Mouse (Mus musculus): ENCODE results near the gene Tpx2.
A peak's percentile ranks its signal among the peaks of the same experiment; 100 is the strongest.

Tpx2 gene

DNA sequence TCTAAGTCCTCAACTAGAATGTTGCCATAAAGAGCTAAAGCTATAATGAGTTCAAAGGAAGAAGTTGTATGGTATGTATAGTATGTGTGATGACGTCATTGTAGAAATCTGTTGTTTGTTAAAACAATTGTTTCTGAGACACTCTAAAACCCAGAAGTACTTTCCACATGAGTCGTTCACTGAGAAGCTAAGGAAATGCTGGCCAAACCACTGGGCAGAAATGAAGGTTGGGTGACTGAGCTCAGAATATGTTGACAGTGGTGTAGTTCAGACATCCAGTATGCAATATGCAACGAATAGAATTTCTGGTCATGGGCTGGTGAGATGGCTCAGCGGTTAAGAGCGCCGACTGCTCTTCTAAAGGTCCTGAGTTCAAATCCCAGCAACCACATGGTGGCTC lies 15.6 kb downstream of the Tpx2 start:
- DNase-seq (ENCODE audit: low spot score) = no peak

GRCm38 (mm10) chr2:152878239-152878638 lies 30.5 kb downstream of the Tpx2 start:
- no peak for DNase-seq (ENCODE audit: low spot score)

GRCm38 (mm10) chr2:152880898-152881297 lies 33.1 kb downstream of the Tpx2 start:
- DNase-seq (ENCODE audit: low spot score) = no peak

DNA sequence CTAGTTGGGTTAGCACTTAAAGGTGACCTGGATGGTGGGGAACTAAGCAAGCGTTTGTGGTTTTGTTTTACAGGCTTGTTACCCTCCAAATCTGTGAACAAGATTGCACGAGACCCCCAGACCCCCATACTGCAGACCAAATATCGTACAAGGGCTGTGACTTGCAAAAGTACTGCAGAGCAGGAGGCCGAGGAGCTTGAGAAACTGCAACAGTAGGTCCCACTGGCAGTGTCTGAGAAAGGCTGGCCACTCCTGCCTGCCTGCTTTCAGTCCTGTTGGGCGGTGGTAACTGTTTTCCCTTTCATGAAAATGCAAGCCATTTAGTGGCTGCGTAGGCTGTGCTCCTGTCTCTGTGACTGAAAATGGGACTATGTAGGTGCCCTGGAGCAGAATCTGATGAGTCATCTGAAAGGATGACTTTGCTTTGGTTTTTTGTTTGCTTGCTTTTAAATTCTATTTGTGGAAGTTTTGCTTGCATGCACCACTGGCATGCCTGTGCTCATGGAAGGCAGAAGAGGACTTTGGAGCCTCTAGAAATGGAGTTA lies 36.4 kb downstream of the Tpx2 start:
- no peak for DNase-seq (ENCODE audit: low spot score)

DNA sequence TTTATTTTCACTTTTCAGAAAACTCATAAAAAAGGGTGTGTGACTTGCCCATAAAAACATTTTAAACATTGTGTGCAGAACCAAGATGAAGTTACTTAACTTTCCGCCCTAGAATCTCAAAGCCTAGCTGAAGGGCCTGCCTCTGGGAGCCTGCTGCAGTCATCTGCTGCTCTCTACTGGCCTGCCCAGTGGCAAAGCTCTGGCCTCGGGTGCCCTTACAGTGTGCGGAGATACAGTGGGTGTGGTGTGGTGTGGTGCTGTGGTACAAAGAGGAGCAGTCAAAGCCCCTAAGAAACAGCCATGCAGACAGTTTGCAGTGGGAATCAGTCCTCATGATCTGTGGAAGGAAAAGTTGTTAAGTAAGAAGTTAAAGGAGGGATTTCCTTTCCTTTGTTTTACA lies 39.5 kb downstream of the Tpx2 start:
- no peak for DNase-seq (ENCODE audit: low spot score)

DNA sequence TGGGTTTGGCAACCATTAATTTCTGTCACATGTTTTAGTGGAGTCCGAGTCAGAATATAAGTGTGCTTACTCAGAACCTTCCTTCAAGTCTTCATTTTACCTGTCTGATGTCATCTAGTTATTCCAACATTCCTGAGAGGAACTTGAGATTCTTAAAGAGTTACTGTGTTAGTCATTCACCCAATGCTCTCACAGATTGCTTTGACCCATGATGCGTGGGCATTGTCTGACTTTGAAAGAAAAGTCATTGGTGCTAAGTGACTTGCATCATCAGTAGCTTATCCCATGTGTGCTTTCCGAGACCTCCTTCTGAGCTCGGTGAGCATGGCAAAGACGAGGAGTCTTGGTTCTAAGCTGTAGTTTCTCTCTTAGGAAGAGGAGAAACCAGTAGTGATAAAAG lies 41.0 kb downstream of the Tpx2 start:
- DNase-seq (ENCODE audit: low spot score) = no peak

GRCm38 (mm10) chr2:152895834-152896233 lies 48.1 kb downstream of the Tpx2 start:
- no peak for DNase-seq (ENCODE audit: low spot score)

DNA sequence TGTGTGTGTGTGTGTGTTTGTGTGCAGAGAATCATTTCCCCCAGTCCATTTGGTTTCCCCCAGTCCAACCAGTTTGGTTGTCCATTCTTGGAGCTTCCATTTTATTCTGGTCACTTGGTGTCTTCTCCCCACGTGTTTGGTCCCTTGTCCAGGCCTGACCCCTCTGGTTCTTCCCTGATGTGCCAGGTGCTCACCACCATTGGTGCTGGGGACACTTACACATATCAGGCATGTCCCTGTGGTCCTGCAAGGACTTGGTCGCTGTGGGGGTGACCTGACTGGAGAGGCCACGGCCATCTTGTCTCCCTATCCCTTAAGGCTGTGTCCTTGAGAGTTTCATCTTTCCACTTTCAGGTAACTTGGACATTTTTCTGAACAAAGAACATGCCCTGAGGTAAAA lies 49.2 kb downstream of the Tpx2 start:
- DNase-seq (ENCODE audit: low spot score) = no peak

DNA sequence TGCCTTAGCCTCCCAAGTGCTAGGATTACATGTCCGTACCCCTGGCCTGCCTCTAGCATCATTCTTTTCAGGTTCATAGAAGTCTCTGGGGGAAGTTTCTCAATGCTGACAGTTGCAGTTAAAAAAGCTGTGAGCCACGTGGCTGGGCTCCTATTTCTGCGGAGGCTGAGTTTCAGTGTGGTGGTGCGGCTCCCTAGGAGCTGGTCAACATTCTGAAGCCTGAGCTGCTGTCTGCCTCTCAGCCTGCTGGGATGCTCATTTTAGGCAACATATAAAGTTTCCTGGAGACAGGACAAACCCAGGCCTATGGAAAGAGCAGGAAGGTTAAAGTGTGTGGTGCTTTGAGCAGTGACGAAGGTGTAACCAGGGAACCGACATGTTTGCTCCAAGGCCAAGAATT lies 51.2 kb downstream of the Tpx2 start:
- no peak for DNase-seq (ENCODE audit: low spot score)

DNA sequence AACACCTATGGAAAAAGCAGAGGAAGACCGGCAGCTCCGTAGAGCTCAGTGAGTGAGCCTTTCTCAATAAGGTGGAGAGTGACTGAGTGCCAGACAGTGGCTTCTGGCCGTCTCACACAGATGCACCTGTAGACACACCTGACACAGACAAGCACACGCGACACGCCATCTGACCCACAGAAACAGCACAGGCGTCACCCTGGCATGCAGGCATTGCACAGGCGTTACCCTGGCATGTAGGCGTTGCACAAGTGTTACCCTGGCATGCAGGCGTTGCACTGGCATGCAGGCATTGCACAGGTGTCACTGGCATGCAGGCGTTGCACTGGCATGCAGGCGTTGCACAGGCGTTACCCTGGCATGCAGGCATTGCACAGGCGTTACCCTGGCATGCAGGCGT lies 53.5 kb downstream of the Tpx2 start:
- DNase-seq (ENCODE audit: low spot score) = no peak

DNA sequence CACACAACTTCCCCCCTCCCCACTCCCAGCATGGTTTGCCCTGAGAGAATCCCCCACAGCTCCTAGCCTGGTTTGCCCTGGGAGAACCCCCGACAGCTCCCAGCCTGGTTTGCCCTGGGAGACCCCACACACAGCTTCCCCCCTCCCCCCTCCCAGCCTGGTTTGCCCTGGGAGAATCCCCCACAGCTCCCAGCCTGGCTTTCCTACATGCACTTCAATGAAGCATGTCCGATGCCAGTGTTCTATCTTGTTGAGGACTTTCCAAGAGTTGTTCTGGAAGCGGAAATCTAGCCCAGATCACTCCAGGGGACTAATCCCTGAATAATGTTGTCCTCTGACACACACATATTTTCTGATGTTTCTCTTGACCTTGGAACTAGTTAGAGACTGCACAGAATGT lies 54.9 kb downstream of the Tpx2 start:
- no peak for DNase-seq (ENCODE audit: low spot score)

DNA sequence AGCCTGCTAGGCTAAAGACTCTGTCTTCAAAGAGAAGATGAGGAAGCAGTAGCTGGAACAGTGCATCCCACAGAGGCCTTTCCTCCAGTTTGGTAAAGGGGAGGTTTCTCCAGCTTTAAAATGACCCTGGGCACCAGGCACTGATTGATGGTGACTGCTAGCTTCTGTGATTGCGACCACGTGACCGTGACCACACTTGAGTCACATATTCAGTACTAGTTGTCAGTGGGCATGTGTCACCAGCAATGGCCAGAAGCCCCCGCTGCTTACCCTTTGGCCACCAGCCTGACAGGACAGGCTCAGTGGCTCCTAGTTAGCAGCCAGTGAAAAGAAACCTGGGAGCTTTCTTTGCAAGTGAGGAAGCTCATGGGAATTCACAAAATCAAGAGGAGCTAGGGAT lies 55.8 kb downstream of the Tpx2 start:
- no peak for DNase-seq (ENCODE audit: low spot score)

DNA sequence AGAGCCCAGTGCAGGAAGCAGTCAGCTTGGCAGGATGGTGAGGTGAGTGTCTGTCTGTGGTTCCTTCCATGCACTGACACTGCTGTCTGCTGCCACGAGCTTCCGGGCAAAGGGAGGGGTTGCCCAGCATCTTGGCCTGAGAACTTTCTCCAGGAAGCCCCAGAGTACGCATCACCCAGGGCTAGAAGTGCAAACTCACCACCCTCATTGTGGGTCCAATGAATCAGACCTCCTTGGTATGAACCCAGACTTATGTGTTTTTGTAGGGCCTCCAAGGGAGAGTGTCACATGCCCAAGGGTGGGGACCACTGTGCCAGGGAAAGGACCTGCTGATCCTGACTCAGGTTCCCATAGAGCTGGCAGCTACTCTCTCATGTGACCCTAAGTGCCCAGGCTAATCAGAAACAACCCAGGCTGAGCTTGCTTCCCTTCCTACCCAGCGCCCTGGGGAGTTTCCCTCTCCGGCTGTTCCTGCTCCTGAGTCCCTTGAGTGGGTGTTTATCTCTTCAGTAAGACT lies 56.4 kb downstream of the Tpx2 start:
- no peak for DNase-seq (ENCODE audit: low spot score)

- DNase-seq (ENCODE audit: low spot score) = no peak
These were observed 57.5 kb downstream of the Tpx2 start for GRCm38 (mm10) chr2:152905036-152905829.

DNA sequence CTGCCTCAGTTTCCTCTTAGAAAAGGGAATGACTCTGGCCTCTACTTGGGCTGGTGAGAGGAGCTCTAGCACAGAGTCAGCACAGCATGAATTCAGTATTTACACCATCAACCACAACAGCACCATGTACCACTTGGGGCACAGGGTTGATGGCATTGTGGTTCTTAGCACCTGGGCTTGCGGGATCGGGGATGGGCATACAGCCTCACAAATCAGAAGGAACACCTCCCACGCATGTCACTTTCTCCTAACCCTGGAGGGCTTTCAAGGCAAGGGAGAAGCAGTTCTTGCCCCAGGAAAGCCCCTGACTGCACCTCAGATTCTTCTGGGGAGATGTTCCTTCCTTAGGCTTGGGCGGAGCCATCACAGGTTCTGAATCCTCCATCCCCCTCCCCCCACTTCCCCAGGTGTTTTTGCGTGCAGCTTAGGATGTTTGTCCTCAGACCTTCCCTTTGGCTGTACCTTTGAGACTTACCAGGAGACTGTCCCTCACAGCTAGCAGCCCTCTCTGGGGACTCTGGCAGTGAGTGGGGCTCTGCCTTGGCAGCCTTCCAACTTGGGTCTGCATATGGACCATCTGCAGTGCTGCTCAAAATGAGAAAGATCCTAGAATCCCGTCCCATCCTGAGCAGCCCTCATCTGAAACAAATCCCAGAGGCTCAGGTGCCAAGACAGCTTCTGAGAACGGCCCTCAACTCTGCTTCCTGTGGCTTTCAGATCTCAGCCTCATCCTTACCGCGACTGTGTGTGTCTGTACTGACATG lies 58.7 kb downstream of the Tpx2 start:
- DNase-seq (ENCODE audit: low spot score) = no peak

DNA sequence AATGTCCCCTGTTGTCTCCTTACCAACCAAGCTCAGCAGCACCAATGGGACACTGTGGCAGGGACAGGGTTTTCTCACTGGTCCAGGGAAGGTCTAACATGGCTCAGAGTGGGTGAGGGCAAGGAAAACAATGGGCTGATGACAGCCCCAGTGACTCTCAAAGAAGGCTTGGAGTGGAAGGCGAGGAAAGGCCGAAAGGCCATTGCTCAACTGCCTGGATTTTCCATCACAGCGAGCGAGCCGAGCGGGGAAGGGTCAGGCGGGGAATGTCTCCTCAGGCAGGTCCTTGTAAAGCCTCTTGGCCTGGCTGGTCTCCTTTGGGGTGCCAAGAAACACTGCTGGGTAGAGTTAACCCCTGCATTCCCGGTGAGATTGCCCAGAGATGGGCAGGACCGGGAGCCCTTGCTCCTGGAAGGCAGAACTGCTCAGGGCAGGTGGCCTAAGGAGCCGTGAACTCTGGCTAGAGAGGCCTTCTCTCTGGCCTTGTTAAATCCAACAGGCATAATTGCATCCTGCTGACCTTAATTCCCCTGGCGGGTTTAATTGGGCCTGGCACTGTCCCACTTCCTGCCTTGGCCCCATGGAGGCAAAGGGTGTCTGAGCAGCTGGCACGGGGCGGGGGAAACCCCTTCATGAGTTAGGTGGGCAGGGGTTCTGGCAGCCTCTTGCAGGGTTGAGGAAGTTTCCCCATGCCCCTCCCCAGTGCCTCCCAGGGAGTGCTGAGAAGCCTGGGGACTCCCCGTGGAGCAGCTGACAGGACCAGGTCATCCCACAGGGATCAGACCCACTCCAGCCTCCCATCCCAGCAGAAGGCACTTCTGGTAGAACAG lies 59.6 kb downstream of the Tpx2 start:
- DNase-seq (ENCODE audit: low spot score) = no peak

DNA sequence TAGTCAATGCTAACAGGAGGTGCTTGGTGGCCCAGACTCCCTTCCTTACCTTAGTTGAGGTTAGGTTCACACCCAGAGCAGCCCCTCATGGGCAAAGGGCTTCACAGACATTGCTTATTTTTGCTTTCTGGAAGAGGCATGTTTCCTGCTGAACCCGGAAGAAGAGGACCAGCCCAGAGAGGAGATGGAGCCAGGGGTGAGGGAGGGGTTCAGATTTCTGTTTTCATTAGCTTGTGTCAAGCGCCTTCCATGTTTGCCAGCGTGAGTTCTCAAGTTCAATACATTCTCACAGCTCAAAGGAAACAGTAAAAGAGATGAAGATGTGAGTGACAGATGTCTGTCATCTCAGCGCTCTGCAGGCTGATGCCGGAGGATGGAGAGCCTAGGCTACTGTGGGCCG lies 62.1 kb downstream of the Tpx2 start:
- no peak for DNase-seq (ENCODE audit: low spot score)

- DNase-seq (ENCODE audit: low spot score) = no peak
These were observed 63.3 kb downstream of the Tpx2 start, which contains the start of gene Mylk2 for GRCm38 (mm10) chr2:152911031-152911430. Gene Mylk2, plus strand, starts transcription at chr2:152911352.

DNA sequence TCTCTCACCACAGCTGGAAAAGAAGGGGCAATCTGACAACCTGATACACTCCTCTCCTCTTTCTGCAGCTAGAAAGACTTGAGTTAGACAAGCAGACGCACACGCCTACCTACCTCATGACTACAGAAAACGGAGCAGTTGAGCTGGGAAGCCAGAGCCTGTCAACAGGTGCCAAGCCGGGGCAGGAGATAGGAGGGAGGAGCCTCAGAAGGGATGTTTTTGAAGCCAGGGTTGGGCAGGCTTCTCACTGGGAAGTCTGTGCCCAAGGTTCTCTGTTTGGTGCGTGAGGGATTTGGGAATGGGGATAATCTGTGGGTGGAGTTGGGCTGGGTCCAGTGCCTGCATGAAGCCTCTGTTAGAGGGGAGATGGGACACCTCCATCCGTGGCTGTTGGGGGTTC lies 63.7 kb downstream of the Tpx2 start:
- no peak for DNase-seq (ENCODE audit: low spot score)

GRCm38 (mm10) chr2:152913471-152913870 lies 65.7 kb downstream of the Tpx2 start:
- no peak for DNase-seq (ENCODE audit: low spot score)

DNA sequence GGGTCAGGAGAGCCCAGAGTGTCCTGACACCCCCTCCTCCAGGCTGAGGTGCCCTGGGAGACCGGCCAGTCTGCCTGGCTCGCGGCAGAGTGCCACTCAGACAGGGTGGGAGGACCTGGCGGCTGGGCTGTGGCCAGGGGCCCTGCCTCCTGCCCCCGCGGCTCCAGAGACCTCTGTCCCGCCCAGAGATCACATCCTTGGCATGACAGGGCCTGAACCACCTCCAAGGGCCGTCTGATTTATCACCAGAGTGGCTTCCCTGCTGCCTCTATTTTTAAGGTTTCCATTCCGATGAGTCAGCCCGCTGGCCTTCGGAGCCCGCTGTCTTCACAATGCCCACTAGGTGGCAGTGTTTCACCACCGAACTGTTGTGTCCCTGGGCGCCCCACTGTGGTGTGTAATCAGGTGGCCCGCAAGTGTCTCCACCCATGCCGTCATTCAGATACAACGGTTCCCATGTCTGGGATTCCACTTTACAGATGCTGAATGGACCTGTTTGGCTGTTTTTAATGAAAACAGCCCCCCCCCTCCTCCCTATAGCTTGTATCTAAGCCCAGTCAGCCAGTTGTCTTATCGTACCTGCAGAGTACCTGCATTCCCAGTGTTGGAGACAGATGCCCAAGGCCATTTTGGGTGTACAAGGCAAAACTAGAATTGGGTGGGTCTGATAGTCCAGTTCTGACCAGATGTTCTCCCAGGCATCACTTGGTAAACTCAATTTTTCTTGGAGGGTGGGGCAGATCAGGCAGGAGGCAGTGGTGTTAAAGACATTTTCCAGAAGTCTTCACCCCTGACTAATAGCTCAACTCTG lies 66.8 kb downstream of the Tpx2 start:
- DNase-seq (ENCODE audit: low spot score) = peak; percentile 58

All from yolk sac, embryonic 10.5 days (tissue).